Mouse (Mus musculus): ENCODE data around the gene Tenm3. TPM values are rescaled to one million over a fixed set of nuclear protein-coding genes. Genes with fewer than 3 reads are reported as not detected.

Tenm3 gene
- polyA plus RNA-seq, 1 experiment: 12.8 TPM

- TF ChIP-seq TCF3 (IDR thresholded peaks at IDR 0.05; ENCODE audit: insufficient read length, low read depth) (no peak), TCF12 (IDR thresholded peaks at IDR 0.05; ENCODE audit: insufficient read depth, poor library complexity, severe bottlenecking) (no peak), SRF (IDR thresholded peaks at IDR 0.05; ENCODE audit: control insufficient read depth, insufficient read length, low read depth) (no peak), MYOG (IDR thresholded peaks at IDR 0.05; ENCODE audit: control insufficient read depth in 1 of 3, insufficient read depth in 1 of 3, insufficient read length in 2 of 3, low read depth in 2 of 3) (no peak), E2F4 (IDR thresholded peaks at IDR 0.05; ENCODE audit: insufficient read depth) (no peak), USF1 (IDR thresholded peaks at IDR 0.05; ENCODE audit: low read depth) (no peak), POLR2A (IDR thresholded peaks at IDR 0.05; ENCODE audit: insufficient read length, low read depth) (no peak), MAX (IDR thresholded peaks at IDR 0.05; ENCODE audit: low read depth) (no peak), MYOD1 (IDR thresholded peaks at IDR 0.05; ENCODE audit: control insufficient read depth in 1 of 3, insufficient read length in 2 of 3, low read depth in 2 of 3) (no peak), CEBPB (IDR thresholded peaks at IDR 0.05; ENCODE audit: insufficient read depth, poor library complexity, severe bottlenecking) (no peak), POLR2AphosphoS2 (IDR thresholded peaks at IDR 0.05; ENCODE audit: insufficient read length, low read depth) (no peak), REST (IDR thresholded peaks at IDR 0.05; ENCODE audit: insufficient read depth, insufficient read length) (no peak)
- Histone ChIP-seq H3ac (ENCODE audit: control insufficient read depth, insufficient read length) (no peak overlapping the region), H3K79me2 (ENCODE audit: control insufficient read depth, insufficient read depth) (no peaks in the 10 kb centered on the region), H3K4me3 (no peak overlapping the region), H3K36me3 (ENCODE audit: control insufficient read depth, insufficient read depth) (peaks cover 32% of the 10 kb centered on the region), H3K4me2 (ENCODE audit: low read depth) (no peak overlapping the region), H3K27me3 (ENCODE audit: control insufficient read depth, insufficient read depth, insufficient read length) (no peaks in the 10 kb centered on the region)
These were observed 606.8 kb downstream of the Tenm3 start for GRCm38 (mm10) chr8:48236968-48237367.

- no peak overlapping the region for H3ac ChIP-seq (ENCODE audit: control insufficient read depth, insufficient read length)
- TF ChIP-seq POLR2A (IDR thresholded peaks at IDR 0.05; ENCODE audit: insufficient read length, low read depth) (no peak), CEBPB (IDR thresholded peaks at IDR 0.05; ENCODE audit: insufficient read depth, poor library complexity, severe bottlenecking) (no peak), TCF12 (IDR thresholded peaks at IDR 0.05; ENCODE audit: insufficient read depth, poor library complexity, severe bottlenecking) (no peak)
- H3K4me3 ChIP-seq: no peak overlapping the region
- peaks cover 20% of the 10 kb centered on the region for H3K36me3 ChIP-seq (ENCODE audit: control insufficient read depth, insufficient read depth)
- H3K4me2 ChIP-seq (ENCODE audit: low read depth): no peak overlapping the region
- H3K79me2 ChIP-seq (ENCODE audit: control insufficient read depth, insufficient read depth): no peaks in the 10 kb centered on the region
- no peaks in the 10 kb centered on the region for H3K27me3 ChIP-seq (ENCODE audit: control insufficient read depth, insufficient read depth, insufficient read length)
These were observed 610.8 kb downstream of the Tenm3 start for GRCm38 (mm10) chr8:48232927-48233326.

- no peak overlapping the region for H3K4me2 ChIP-seq (ENCODE audit: low read depth)
- peaks cover 24% of the 10 kb centered on the region for H3K36me3 ChIP-seq (ENCODE audit: control insufficient read depth, insufficient read depth)
- no peak overlapping the region for H3K4me3 ChIP-seq
- H3K79me2 ChIP-seq (ENCODE audit: control insufficient read depth, insufficient read depth): no peaks in the 10 kb centered on the region
- H3ac ChIP-seq (ENCODE audit: control insufficient read depth, insufficient read length): no peak overlapping the region
- no peaks in the 10 kb centered on the region for H3K27me3 ChIP-seq (ENCODE audit: control insufficient read depth, insufficient read depth, insufficient read length)
- TF ChIP-seq SRF (IDR thresholded peaks at IDR 0.05; ENCODE audit: control insufficient read depth, insufficient read length, low read depth): no peak
- TF ChIP-seq POLR2AphosphoS2 (IDR thresholded peaks at IDR 0.05; ENCODE audit: insufficient read length, low read depth): no peak
- TF ChIP-seq MYOD1 (IDR thresholded peaks at IDR 0.05; ENCODE audit: control insufficient read depth in 1 of 3, insufficient read length in 2 of 3, low read depth in 2 of 3): no peak
- no peak for TF ChIP-seq TCF3 (IDR thresholded peaks at IDR 0.05; ENCODE audit: insufficient read length, low read depth)
- no peak for TF ChIP-seq TCF12 (IDR thresholded peaks at IDR 0.05; ENCODE audit: insufficient read depth, poor library complexity, severe bottlenecking)
- TF ChIP-seq E2F4 (IDR thresholded peaks at IDR 0.05; ENCODE audit: insufficient read depth): no peak
- no peak for TF ChIP-seq REST (IDR thresholded peaks at IDR 0.05; ENCODE audit: insufficient read depth, insufficient read length)
- TF ChIP-seq POLR2A (IDR thresholded peaks at IDR 0.05; ENCODE audit: insufficient read length, low read depth): no peak
- TF ChIP-seq MYOG (IDR thresholded peaks at IDR 0.05; ENCODE audit: control insufficient read depth in 1 of 3, insufficient read depth in 1 of 3, insufficient read length in 2 of 3, low read depth in 2 of 3): no peak
- TF ChIP-seq CEBPB (IDR thresholded peaks at IDR 0.05; ENCODE audit: insufficient read depth, poor library complexity, severe bottlenecking): no peak
These were observed 611.9 kb downstream of the Tenm3 start for GRCm38 (mm10) chr8:48231882-48232281.

- H3K36me3 ChIP-seq (ENCODE audit: control insufficient read depth, insufficient read depth): peaks cover 24% of the 10 kb centered on the region
- no peak overlapping the region for H3K4me2 ChIP-seq (ENCODE audit: low read depth)
- no peak overlapping the region for H3K4me3 ChIP-seq
- TF ChIP-seq MAX (IDR thresholded peaks at IDR 0.05; ENCODE audit: low read depth) (no peak), SRF (IDR thresholded peaks at IDR 0.05; ENCODE audit: control insufficient read depth, insufficient read length, low read depth) (no peak), TCF3 (IDR thresholded peaks at IDR 0.05; ENCODE audit: insufficient read length, low read depth) (no peak), POLR2A (IDR thresholded peaks at IDR 0.05; ENCODE audit: insufficient read length, low read depth) (no peak), TCF12 (IDR thresholded peaks at IDR 0.05; ENCODE audit: insufficient read depth, poor library complexity, severe bottlenecking) (no peak), USF1 (IDR thresholded peaks at IDR 0.05; ENCODE audit: low read depth) (no peak), MYOD1 (IDR thresholded peaks at IDR 0.05; ENCODE audit: control insufficient read depth in 1 of 3, insufficient read length in 2 of 3, low read depth in 2 of 3) (no peak), POLR2AphosphoS2 (IDR thresholded peaks at IDR 0.05; ENCODE audit: insufficient read length, low read depth) (no peak)
- no peaks in the 10 kb centered on the region for H3K27me3 ChIP-seq (ENCODE audit: control insufficient read depth, insufficient read depth, insufficient read length)
- no peak overlapping the region for H3ac ChIP-seq (ENCODE audit: control insufficient read depth, insufficient read length)
- H3K79me2 ChIP-seq (ENCODE audit: control insufficient read depth, insufficient read depth): no peaks in the 10 kb centered on the region
These were observed 612.4 kb downstream of the Tenm3 start for GRCm38 (mm10) chr8:48231389-48231788.

- no peak overlapping the region for H3ac ChIP-seq (ENCODE audit: control insufficient read depth, insufficient read length)
- H3K27me3 ChIP-seq (ENCODE audit: control insufficient read depth, insufficient read depth, insufficient read length): no peaks in the 10 kb centered on the region
- no peaks in the 10 kb centered on the region for H3K79me2 ChIP-seq (ENCODE audit: control insufficient read depth, insufficient read depth)
- peaks cover 7% of the 10 kb centered on the region for H3K36me3 ChIP-seq (ENCODE audit: control insufficient read depth, insufficient read depth)
- TF ChIP-seq MAX (IDR thresholded peaks at IDR 0.05; ENCODE audit: low read depth): no peak
- no peak for TF ChIP-seq REST (IDR thresholded peaks at IDR 0.05; ENCODE audit: insufficient read depth, insufficient read length)
- TF ChIP-seq CEBPB (IDR thresholded peaks at IDR 0.05; ENCODE audit: insufficient read depth, poor library complexity, severe bottlenecking): no peak
- TF ChIP-seq E2F4 (IDR thresholded peaks at IDR 0.05; ENCODE audit: insufficient read depth): no peak
- TF ChIP-seq MYOD1 (IDR thresholded peaks at IDR 0.05; ENCODE audit: control insufficient read depth in 1 of 3, insufficient read length in 2 of 3, low read depth in 2 of 3): no peak
- no peak for TF ChIP-seq SRF (IDR thresholded peaks at IDR 0.05; ENCODE audit: control insufficient read depth, insufficient read length, low read depth)
- no peak overlapping the region for H3K4me3 ChIP-seq
- H3K4me2 ChIP-seq (ENCODE audit: low read depth): no peak overlapping the region
These were observed 615.1 kb downstream of the Tenm3 start for GRCm38 (mm10) chr8:48228676-48229075.
